Mouse (Mus musculus) splenic B cell, adult 2 months (primary cell): ENCODE results near the gene Alpl.

Experiments used
- DNase-seq: peaks from one replicate; pipeline ENCODE4 v3.0.0-alpha.2; 2011; ENCODE audit warnings: low read depth, low spot score
- H3K27me3 ChIP-seq: 2 replicates; pipeline ENCODE4 v1.6.1; 2012; ENCODE audit warnings: mild to moderate bottlenecking, low read length, moderate library complexity, mixed read lengths; ENCODE audit not compliant: control insufficient read depth, poor library complexity, insufficient read depth, severe bottlenecking
- H3K36me3 ChIP-seq: 2 replicates; pipeline ENCODE4 v1.6.1; 2012; ENCODE audit warnings: mild to moderate bottlenecking, low read length, moderate library complexity, mixed read lengths; ENCODE audit not compliant: control insufficient read depth, poor library complexity, insufficient read depth, severe bottlenecking

Alpl gene

GRCm38 (mm10) chr4:137717671-137718070 lies 78.5 kb downstream of the Alpl start:
- no peaks in the 10 kb centered on the region for H3K27me3 ChIP-seq
- DNase-seq: no peak
- no peaks in the 10 kb centered on the region for H3K36me3 ChIP-seq

GRCm38 (mm10) chr4:137717005-137717404 lies 79.2 kb downstream of the Alpl start:
- DNase-seq: no peak
- no peaks in the 10 kb centered on the region for H3K27me3 ChIP-seq

GRCm38 (mm10) chr4:137714020-137714624 lies 82.1 kb downstream of the Alpl start:
- H3K27me3 ChIP-seq: no peaks in the 10 kb centered on the region
- peak; percentile 51 for DNase-seq
- H3K36me3 ChIP-seq: no peaks in the 10 kb centered on the region

More at GRCm38 (mm10) chr4:137717005-137717404, 79.2 kb downstream of the Alpl start:
- no peaks in the 10 kb centered on the region for H3K36me3 ChIP-seq

- Histone ChIP-seq H3K27me3 (no peaks in the 10 kb centered on the region), H3K36me3 (no peaks in the 10 kb centered on the region)
- DNase-seq: peak; percentile 25
These were observed 83.2 kb downstream of the Alpl start for GRCm38 (mm10) chr4:137712963-137713362.

- Histone ChIP-seq H3K36me3 (no peaks in the 10 kb centered on the region), H3K27me3 (no peaks in the 10 kb centered on the region)
- peak; percentile 74 for DNase-seq
These were observed 88.8 kb downstream of the Alpl start for GRCm38 (mm10) chr4:137707216-137707990.

GRCm38 (mm10) chr4:137706510-137706909 lies 89.7 kb downstream of the Alpl start:
- no peak for DNase-seq
- no peaks in the 10 kb centered on the region for H3K36me3 ChIP-seq
- H3K27me3 ChIP-seq: no peaks in the 10 kb centered on the region

GRCm38 (mm10) chr4:137705379-137705778 lies 90.8 kb downstream of the Alpl start:
- no peaks in the 10 kb centered on the region for H3K36me3 ChIP-seq
- no peak for DNase-seq
- H3K27me3 ChIP-seq: no peaks in the 10 kb centered on the region

GRCm38 (mm10) chr4:137704561-137704960 lies 91.6 kb downstream of the Alpl start:
- H3K27me3 ChIP-seq: no peaks in the 10 kb centered on the region
- DNase-seq: no peak
- no peaks in the 10 kb centered on the region for H3K36me3 ChIP-seq

- DNase-seq: no peak
- H3K36me3 ChIP-seq: no peaks in the 10 kb centered on the region
- no peaks in the 10 kb centered on the region for H3K27me3 ChIP-seq
These were observed 93.1 kb downstream of the Alpl start for GRCm38 (mm10) chr4:137703077-137703476.

- H3K36me3 ChIP-seq: no peaks in the 10 kb centered on the region
- DNase-seq: no peak
- no peaks in the 10 kb centered on the region for H3K27me3 ChIP-seq
These were observed 95.2 kb downstream of the Alpl start for GRCm38 (mm10) chr4:137700960-137701359.

GRCm38 (mm10) chr4:137699264-137700211 lies 96.6 kb downstream of the Alpl start:
- H3K36me3 ChIP-seq: no peaks in the 10 kb centered on the region
- no peaks in the 10 kb centered on the region for H3K27me3 ChIP-seq
- no peak for DNase-seq

GRCm38 (mm10) chr4:137698076-137698985 lies 97.9 kb downstream of the Alpl start:
- no peak for DNase-seq
- Histone ChIP-seq H3K36me3 (no peaks in the 10 kb centered on the region), H3K27me3 (no peaks in the 10 kb centered on the region)

GRCm38 (mm10) chr4:137697156-137697885 lies 98.9 kb downstream of the Alpl start:
- no peak for DNase-seq
- no peaks in the 10 kb centered on the region for H3K27me3 ChIP-seq
- no peaks in the 10 kb centered on the region for H3K36me3 ChIP-seq
